Mouse (Mus musculus): ENCODE data around the gene RPS10-NUDT3.

DNA sequence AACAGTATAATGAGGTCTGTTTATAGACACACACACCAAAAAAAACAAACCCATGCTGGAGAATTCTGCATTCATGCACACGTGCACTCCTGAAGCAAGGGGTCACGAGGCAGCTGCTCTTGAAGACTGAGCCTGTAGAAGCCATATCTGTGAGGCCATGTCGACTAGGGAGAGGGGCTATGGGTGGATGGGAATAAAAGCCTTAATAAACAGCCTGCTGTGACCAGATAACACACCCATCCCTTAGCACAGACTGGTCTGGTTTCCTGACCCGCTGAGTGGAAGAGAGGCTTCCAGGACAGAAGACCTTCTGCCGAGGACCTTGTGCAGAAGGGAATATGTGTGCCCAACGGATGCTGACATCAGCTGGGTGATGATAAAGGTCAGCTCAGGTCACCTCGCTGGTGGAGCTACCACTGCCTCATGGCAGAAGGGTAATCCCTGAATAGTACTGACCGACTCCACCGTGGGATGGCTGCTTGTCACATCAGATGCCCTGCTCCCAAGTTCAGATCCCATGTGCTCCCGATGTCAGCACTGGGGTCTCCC, 61.2 kb downstream of the RPS10-NUDT3 start:
- TF ChIP-seq EP300 (IDR thresholded peaks at IDR 0.05; ENCODE audit: low read depth) (no peak), CTCF (IDR thresholded peaks at IDR 0.05; ENCODE audit: low read depth) (no peak)

Data from liver, postnatal 0 days (tissue).